11 mouse cellular contexts compared by ENCODE assay signal in the genomic region with DNA sequence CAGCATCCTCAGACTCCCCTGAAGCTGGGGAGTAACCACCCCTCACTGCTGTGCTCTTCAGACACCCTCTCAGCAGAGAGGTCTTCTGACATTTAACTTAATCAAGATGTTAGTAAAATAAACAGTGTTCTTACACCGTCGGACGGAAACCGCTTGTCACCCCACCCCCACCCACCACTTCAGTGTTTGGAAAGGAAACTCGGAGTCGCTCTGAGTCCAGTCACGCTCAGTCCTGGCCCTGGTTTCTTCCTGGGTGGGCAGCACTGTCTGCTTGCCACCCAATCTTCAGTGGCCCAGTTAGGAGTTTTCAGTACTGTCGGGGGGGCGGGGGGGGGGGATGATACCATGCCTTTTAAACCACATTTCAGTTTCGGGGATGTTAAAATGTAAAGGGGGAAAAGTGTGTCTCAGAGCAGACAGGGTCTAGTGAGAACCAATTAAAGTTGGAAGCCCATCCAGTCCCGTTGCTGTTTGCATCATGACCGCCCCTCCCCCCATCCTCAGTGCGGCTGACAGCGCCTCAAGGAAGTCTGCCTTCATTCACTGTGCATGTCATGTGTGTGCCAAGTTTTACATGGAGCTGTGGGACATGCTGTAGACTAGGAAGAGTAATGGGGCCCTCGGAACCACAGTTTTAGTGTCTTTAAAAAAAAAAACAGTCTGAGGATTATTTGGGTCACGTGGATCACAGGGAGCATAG.
DNase-seq lines count a peak whose midpoint lies in the region; ATAC-seq and TF ChIP-seq lines count a peak whose summit lies in the region.
"Had no signal": no experiment of that assay in that cellular context is flagged by ENCODE, and none has a peak within 500 bp of the region (broad histone marks: within the 10 kb centered on the region; RNA-seq: fewer than 3 reads in every experiment).

No protein-coding gene starts in this region.

- DNase-seq in forebrain, embryonic 10.5 days (ENCODE audit: extremely low spot score, low spot score): no peak
- DNase-seq in layer of hippocampus, adult 2 months (ENCODE audit: low spot score in 2 of 2): no peak
- DNase-seq in layer of hippocampus, adult 11-12 months (ENCODE audit: low spot score): no peak
- DNase-seq in thymus, postnatal 4 days: peak; percentile 46
- no peak for DNase-seq in thymus, adult 18-20 months
- no peak for DNase-seq in ovary, adult 18-20 months (ENCODE audit: low spot score)
- DNase-seq in frontal cortex, postnatal 14 days (ENCODE audit: low spot score in 2 of 2): no peak

- H3K36me3 ChIP-seq in forebrain, embryonic 13.5 days (ENCODE audit: poor library complexity, severe bottlenecking): no peaks in the 10 kb centered on the region
- H3K36me3 ChIP-seq in forebrain, embryonic 10.5 days (replicated peaks): no peaks in the 10 kb centered on the region
- H3K36me3 ChIP-seq: stomach, embryonic 15.5 days had no signal

- WGBS in forebrain, embryonic 13.5 days: 82% methylated on average over 16 of the region's 16 CpGs
- 79% methylated on average over 16 of the region's 16 CpGs for WGBS in forebrain, embryonic 10.5 days

- no peaks in the 10 kb centered on the region; the same call in 1 of the 2 replicates for H3K9me3 ChIP-seq in forebrain, embryonic 13.5 days (replicated peaks)
- H3K9me3 ChIP-seq in forebrain, embryonic 10.5 days: peaks cover 4% of the 10 kb centered on the region; the same call in 1 of the 2 replicates
- H3K9me3 ChIP-seq: stomach, embryonic 15.5 days had no signal

- no peak overlapping the region for H3K4me2 ChIP-seq in forebrain, embryonic 13.5 days
- H3K4me2 ChIP-seq: stomach, embryonic 15.5 days had no signal

- no peak for TF ChIP-seq CTCF in layer of hippocampus, adult 2 months (conservative IDR thresholded peaks at IDR 0.05)

- H3K27ac ChIP-seq in forebrain, embryonic 13.5 days: no peak overlapping the region
- no peak overlapping the region for H3K27ac ChIP-seq in forebrain, embryonic 10.5 days
- H3K27ac ChIP-seq in layer of hippocampus, adult 2 months: no peak overlapping the region
- H3K27ac ChIP-seq: kidney, postnatal 0 days; stomach, embryonic 15.5 days had no signal

- peaks cover 9% of the 10 kb centered on the region; the same call in 1 of the 2 replicates for H3K4me1 ChIP-seq in forebrain, embryonic 13.5 days
- H3K4me1 ChIP-seq in forebrain, embryonic 10.5 days: peaks cover 8% of the 10 kb centered on the region
- H3K4me1 ChIP-seq: stomach, embryonic 15.5 days had no signal

- ATAC-seq in forebrain, embryonic 13.5 days: peak; percentile 69

- no peaks in the 10 kb centered on the region for H3K27me3 ChIP-seq in forebrain, embryonic 13.5 days
- H3K27me3 ChIP-seq in forebrain, embryonic 10.5 days (ENCODE audit: poor library complexity, severe bottlenecking): no peaks in the 10 kb centered on the region
- H3K27me3 ChIP-seq: stomach, embryonic 15.5 days had no signal

- no peak overlapping the region for H3K9ac ChIP-seq in forebrain, embryonic 13.5 days
- H3K9ac ChIP-seq: stomach, embryonic 15.5 days had no signal

- H3K4me3 ChIP-seq in forebrain, embryonic 13.5 days: no peak overlapping the region
- no peak overlapping the region for H3K4me3 ChIP-seq in forebrain, embryonic 10.5 days
- H3K4me3 ChIP-seq in layer of hippocampus, adult 2 months: peak overlapping the region; percentile 3; the same call in 1 of the 2 replicates
- H3K4me3 ChIP-seq: myocyte; stomach, embryonic 15.5 days had no signal
